Mouse (Mus musculus): Measurements from ENCODE around the gene Ankrd50. TPM values are rescaled to one million over a fixed set of nuclear protein-coding genes. Genes with fewer than 3 reads are reported as not detected.
A peak's percentile ranks its signal among the peaks of the same experiment; 100 is the strongest.

The Ankrd50 gene
- total RNA-seq, 2 experiments from 2014 or later = 48.1 to 51.1 TPM

- no peak for DNase-seq
Observed at GRCm38 (mm10) chr3:38463149-38463548, 21.5 kb downstream of the Ankrd50 start.

GRCm38 (mm10) chr3:38461742-38462141, 22.9 kb downstream of the Ankrd50 start:
- DNase-seq = no peak

- no peak for DNase-seq
Observed at GRCm38 (mm10) chr3:38460250-38460624, 24.4 kb downstream of the Ankrd50 start.

GRCm38 (mm10) chr3:38459507-38460249, 25.0 kb downstream of the Ankrd50 start:
- DNase-seq = no peak

GRCm38 (mm10) chr3:38457041-38457440, 27.6 kb downstream of the Ankrd50 start:
- no peak for DNase-seq

GRCm38 (mm10) chr3:38452199-38452598, 32.4 kb downstream of the Ankrd50 start:
- DNase-seq = peak; percentile 26 to 44

- DNase-seq = peak; percentile 26 to 38
Observed at GRCm38 (mm10) chr3:38446586-38446985, 38.1 kb downstream of the Ankrd50 start.

- no peak for DNase-seq
Observed at GRCm38 (mm10) chr3:38443875-38444274, 40.8 kb downstream of the Ankrd50 start.

GRCm38 (mm10) chr3:38440564-38440991, 44.1 kb downstream of the Ankrd50 start:
- DNase-seq = no peak

GRCm38 (mm10) chr3:38436596-38436995, 48.0 kb downstream of the Ankrd50 start:
- no peak for DNase-seq

GRCm38 (mm10) chr3:38435828-38436227, 48.8 kb downstream of the Ankrd50 start:
- DNase-seq = no peak

- DNase-seq = no peak
Observed at GRCm38 (mm10) chr3:38434486-38434885, 50.2 kb downstream of the Ankrd50 start.

GRCm38 (mm10) chr3:38433495-38434464, 50.9 kb downstream of the Ankrd50 start:
- no peak for DNase-seq

GRCm38 (mm10) chr3:38431461-38431860, 53.2 kb downstream of the Ankrd50 start:
- no peak for DNase-seq

- no peak for DNase-seq
Observed at GRCm38 (mm10) chr3:38431042-38431441, 53.6 kb downstream of the Ankrd50 start.

- no peak for DNase-seq
Observed at GRCm38 (mm10) chr3:38427200-38427599, 57.4 kb downstream of the Ankrd50 start.

GRCm38 (mm10) chr3:38423966-38424365, 60.7 kb downstream of the Ankrd50 start:
- no peak for DNase-seq

- no peak for DNase-seq
Observed at GRCm38 (mm10) chr3:38419896-38420295, 64.7 kb downstream of the Ankrd50 start.

GRCm38 (mm10) chr3:38415292-38415930, 69.2 kb downstream of the Ankrd50 start:
- no peak for DNase-seq
